Mouse (Mus musculus) limb, embryonic 10.5 days (tissue): ENCODE data around the gene Fmo1. TPM values are rescaled to one million over a fixed set of nuclear protein-coding genes. Genes with fewer than 3 reads are reported as not detected.
"Not testable (repeated sequence)": the region's sequence is repeated elsewhere in the genome, so short reads cannot be mapped to it uniquely, and the experiment has no call there.

Experiments
- DNase-seq: peaks from one replicate; pipeline ENCODE4 v3.0.0-alpha.2; 2017; ENCODE audit warnings: low spot score
- H3K27ac ChIP-seq: fragments of 300-500 bp; sonication (generic); 2 replicates; pipeline ENCODE4 v1.5.1; 2016; ENCODE audit warnings: mild to moderate bottlenecking
- H3K27me3 ChIP-seq: fragments of 300-500 bp; sonication (generic); 2 replicates; pipeline ENCODE4 v1.6.1; 2016; ENCODE audit warnings: low read depth, mild to moderate bottlenecking; ENCODE audit not compliant: poor library complexity, severe bottlenecking
- H3K36me3 ChIP-seq: fragments of 300-500 bp; sonication (generic); 2 replicates; pipeline ENCODE4 v1.6.1; 2016; ENCODE audit warnings: mild to moderate bottlenecking, moderate library complexity
- H3K4me1 ChIP-seq: fragments of 300-500 bp; sonication (generic); 2 replicates; pipeline ENCODE4 v1.6.1; 2016
- H3K4me3 ChIP-seq: fragments of 300-500 bp; sonication (generic); 2 replicates; pipeline ENCODE4 v1.5.1; 2016; ENCODE audit warnings: mild to moderate bottlenecking, moderate library complexity
- H3K9me3 ChIP-seq: fragments of 300-500 bp; sonication (generic); replicated peaks from 2 replicates; pipeline ENCODE4 v1.6.1; 2016; ENCODE audit warnings: mild to moderate bottlenecking
- WGBS: fragments of 180-500 bp; shearing (Covaris S2); methylation state at CpG from one replicate; pipeline ENCODE4 v1.1.7; 2016; 5-methylcytosine and 5-hydroxymethylcytosine counted together
- polyA plus RNA-seq: library from polyadenylated mRNA; unstranded; fragments of >200 nt; fragmentation: Nextera tagmentation; extraction: Ambion mirVana; gene quantifications from 2 replicates; pipeline ENCODE4 v1.2.1, GENCODE M21; 2016

Fmo1 gene
- polyA plus RNA-seq, 1 experiment from 2014 or later = 2.1 TPM

DNA sequence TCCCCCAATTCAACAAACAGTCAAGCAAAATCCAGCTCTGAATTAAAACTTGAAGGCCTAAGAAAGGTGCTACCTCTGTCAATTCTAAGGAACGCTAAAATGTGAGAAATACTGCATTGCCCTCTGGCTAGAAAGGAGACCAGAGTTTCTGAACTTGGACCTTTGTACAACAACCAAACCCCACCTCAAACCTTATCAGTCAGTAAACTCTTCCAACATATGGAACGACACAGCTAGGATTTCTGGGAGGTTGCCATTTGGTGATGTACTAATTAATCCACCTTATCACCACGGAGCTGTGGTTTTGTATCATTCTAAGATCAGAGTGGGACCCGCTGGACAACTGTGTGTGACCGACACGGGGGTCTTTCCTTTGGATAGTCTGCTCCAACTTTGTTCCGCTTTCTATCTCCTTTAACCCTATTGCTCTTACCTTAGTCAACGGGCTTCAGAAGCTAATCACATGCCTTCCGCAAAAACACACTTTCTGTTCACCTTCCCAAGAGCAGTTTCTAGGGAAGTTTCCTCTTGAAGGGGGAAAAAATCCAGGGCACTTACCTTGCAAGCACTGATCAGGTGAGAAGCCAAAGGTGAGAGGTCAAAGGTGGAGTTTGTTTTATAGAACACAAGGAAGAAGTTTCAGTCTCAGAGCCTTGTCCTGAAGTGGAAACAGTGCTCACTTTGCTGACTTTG lies 53.1 kb downstream of the Fmo1 start:
- Histone ChIP-seq H3K4me3 (no peak overlapping the region), H3K9me3 (no peaks in the 10 kb centered on the region), H3K27me3 (no peaks in the 10 kb centered on the region), H3K36me3 (no peaks in the 10 kb centered on the region), H3K27ac (no peak overlapping the region), H3K4me1 (no peaks in the 10 kb centered on the region)
- WGBS = 90% methylated on average over 9 of the region's 9 CpGs
- no peak for DNase-seq

GRCm38 (mm10) chr1:162808541-162808940 lies 57.9 kb downstream of the Fmo1 start:
- Histone ChIP-seq H3K27ac (no peak overlapping the region), H3K4me1 (no peaks in the 10 kb centered on the region), H3K9me3 (no peaks in the 10 kb centered on the region), H3K4me3 (no peak overlapping the region), H3K36me3 (no peaks in the 10 kb centered on the region), H3K27me3 (no peaks in the 10 kb centered on the region)
- DNase-seq = no peak
- 86% methylated on average over 3 of the region's 3 CpGs for WGBS

DNA sequence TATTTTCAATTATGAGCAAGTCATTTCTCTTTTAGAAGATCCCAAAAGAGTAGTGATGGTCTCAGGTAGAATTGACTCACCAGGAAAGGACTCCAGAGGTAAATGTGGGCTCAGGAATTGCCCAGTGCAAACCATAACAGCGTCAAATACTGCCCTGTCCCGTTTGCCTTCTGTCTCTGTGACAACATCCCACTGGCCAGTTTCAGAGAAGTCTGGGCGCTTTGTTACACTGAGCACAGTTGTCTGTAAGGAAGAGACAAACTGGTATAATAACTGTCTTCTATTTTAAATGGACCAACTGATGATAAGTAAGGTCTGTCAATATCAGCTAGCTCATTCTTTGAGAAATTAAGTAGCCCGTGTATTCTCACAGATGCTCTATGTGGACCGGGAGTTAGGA lies 59.0 kb downstream of the Fmo1 start:
- 86% methylated on average over 5 of the region's 5 CpGs for WGBS

GRCm38 (mm10) chr1:162805011-162805410 lies 61.4 kb downstream of the Fmo1 start:
- WGBS = 62% methylated on average over 5 of the region's 5 CpGs
- Histone ChIP-seq H3K4me3 (no peak overlapping the region), H3K4me1 (no peaks in the 10 kb centered on the region), H3K27ac (no peak overlapping the region), H3K36me3 (no peaks in the 10 kb centered on the region), H3K9me3 (no peaks in the 10 kb centered on the region), H3K27me3 (no peaks in the 10 kb centered on the region)
- DNase-seq = no peak

More for the DNA sequence above, 59.0 kb downstream of the Fmo1 start:
- Histone ChIP-seq H3K36me3 (no peaks in the 10 kb centered on the region), H3K9me3 (no peaks in the 10 kb centered on the region), H3K4me1 (no peaks in the 10 kb centered on the region), H3K27ac (no peak overlapping the region), H3K4me3 (no peak overlapping the region), H3K27me3 (no peaks in the 10 kb centered on the region)
- DNase-seq = no peak

- no peaks in the 10 kb centered on the region for H3K27me3 ChIP-seq
- no peaks in the 10 kb centered on the region for H3K9me3 ChIP-seq
- DNase-seq = no peak
- H3K27ac ChIP-seq = no peak overlapping the region
- no peak overlapping the region for H3K4me3 ChIP-seq
- no peaks in the 10 kb centered on the region for H3K4me1 ChIP-seq
- no peaks in the 10 kb centered on the region for H3K36me3 ChIP-seq
Observed at GRCm38 (mm10) chr1:162796441-162796840, 70.0 kb downstream of the Fmo1 start.

- H3K27ac ChIP-seq = no peak overlapping the region
- no peaks in the 10 kb centered on the region for H3K4me1 ChIP-seq
- H3K4me3 ChIP-seq = no peak overlapping the region
- 77% methylated on average over 7 of the region's 7 CpGs for WGBS
- no peaks in the 10 kb centered on the region for H3K36me3 ChIP-seq
- no peaks in the 10 kb centered on the region for H3K9me3 ChIP-seq
- no peaks in the 10 kb centered on the region for H3K27me3 ChIP-seq
- no peak for DNase-seq
Observed at GRCm38 (mm10) chr1:162792306-162793044, 73.9 kb downstream of the Fmo1 start.

DNA sequence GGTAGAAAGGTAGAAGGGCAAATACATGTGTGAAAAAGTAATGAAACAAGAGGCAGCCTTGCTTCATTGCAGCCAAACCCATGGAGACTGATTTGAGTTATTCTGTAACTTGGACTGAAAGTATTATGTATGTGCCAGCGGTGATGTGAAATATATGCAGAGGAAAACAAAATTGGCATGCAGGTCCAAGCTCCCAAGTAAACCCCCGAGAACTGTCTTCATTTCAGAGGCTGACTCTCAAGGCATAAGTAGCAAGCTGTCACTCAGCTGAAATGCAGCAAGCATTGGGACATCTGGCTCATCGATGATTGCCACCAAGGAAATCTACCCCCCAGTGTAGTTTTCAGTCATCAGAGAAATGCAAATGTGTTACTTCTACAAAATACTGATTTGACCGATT lies 81.2 kb downstream of the Fmo1 start:
- H3K4me3 ChIP-seq = no peak overlapping the region
- 83% methylated on average over 4 of the region's 4 CpGs for WGBS
- no peaks in the 10 kb centered on the region for H3K27me3 ChIP-seq
- no peaks in the 10 kb centered on the region for H3K4me1 ChIP-seq
- H3K9me3 ChIP-seq = no peaks in the 10 kb centered on the region
- H3K36me3 ChIP-seq = no peaks in the 10 kb centered on the region
- no peak overlapping the region for H3K27ac ChIP-seq
- DNase-seq = no peak

GRCm38 (mm10) chr1:162783669-162784248 lies 82.7 kb downstream of the Fmo1 start:
- Histone ChIP-seq H3K27ac (no peak overlapping the region), H3K36me3 (no peaks in the 10 kb centered on the region), H3K27me3 (no peaks in the 10 kb centered on the region), H3K4me3 (no peak overlapping the region), H3K4me1 (no peaks in the 10 kb centered on the region), H3K9me3 (no peaks in the 10 kb centered on the region)
- DNase-seq = no peak
- 92% methylated on average over 7 of the region's 7 CpGs for WGBS

DNA sequence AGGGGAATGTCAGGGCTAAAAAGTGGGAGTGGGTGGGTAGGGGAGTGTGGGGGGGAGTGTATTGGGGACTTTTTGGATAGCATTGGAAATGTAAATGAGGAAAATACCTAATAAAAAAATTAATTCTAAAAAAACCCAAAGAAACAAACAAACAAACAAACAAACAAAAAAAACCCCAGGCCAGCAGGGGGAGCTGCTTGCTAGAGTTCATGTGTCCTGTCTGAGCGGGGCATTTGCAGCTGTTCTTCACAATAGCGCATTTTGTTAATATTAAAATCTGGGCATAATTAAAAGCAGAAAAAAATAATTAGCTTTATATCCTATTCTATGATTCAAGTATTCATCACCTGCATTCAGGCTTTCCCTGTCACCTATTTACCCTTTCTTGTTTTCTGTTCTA lies 85.4 kb downstream of the Fmo1 start:
- H3K36me3 ChIP-seq, H3K27ac ChIP-seq, H3K27me3 ChIP-seq, DNase-seq, H3K4me1 ChIP-seq, H3K4me3 ChIP-seq, H3K9me3 ChIP-seq: not testable (repeated sequence)
- 88% methylated on average over 2 of the region's 2 CpGs for WGBS

Other genes with a start within 250 kb of the Fmo1 start
- not detected in 2 replicates for gene Myoc, start 227.5 kb downstream of the Fmo1 start, polyA plus RNA-seq
- gene Myocos, start 208.4 kb downstream of the Fmo1 start, polyA plus RNA-seq = not detected in 2 replicates
- 144 and 146 TPM in 2 replicates for gene Prrc2c, start 126.1 kb downstream of the Fmo1 start, polyA plus RNA-seq
- 0.08 TPM in 1 of 2 replicates, not detected in the other for gene Fmo4, start 52.6 kb downstream of the Fmo1 start, polyA plus RNA-seq
- gene Fmo2, start 32.1 kb upstream of the Fmo1 start, polyA plus RNA-seq = 0.08 TPM in 1 of 2 replicates, not detected in the other
- not detected in 2 replicates for gene Fmo6, start 70.9 kb upstream of the Fmo1 start, polyA plus RNA-seq
- not detected in 2 replicates for gene Fmo3, start 117.9 kb upstream of the Fmo1 start, polyA plus RNA-seq
- gene Mroh9, start 219.1 kb upstream of the Fmo1 start, polyA plus RNA-seq = not detected in 2 replicates